Mouse (Mus musculus) spleen, adult 2 months (tissue): ENCODE data around the gene Prtg.

Experiments used
- CTCF ChIP-seq: fragments of 200-500 bp; IDR thresholded peaks from 2 replicates; pipeline ENCODE4 v1.5.1; 2011; ENCODE audit warnings: mild to moderate bottlenecking, inconsistent platforms; ENCODE audit not compliant: insufficient read depth, insufficient read length, insufficient replicate concordance; ENCODE audit errors: extremely low read depth
- POLR2A ChIP-seq: fragments of 200-500 bp; IDR thresholded peaks from 2 replicates; pipeline ENCODE4 v1.6.1; 2011; ENCODE audit warnings: low read depth, low read length, inconsistent platforms

DNA sequence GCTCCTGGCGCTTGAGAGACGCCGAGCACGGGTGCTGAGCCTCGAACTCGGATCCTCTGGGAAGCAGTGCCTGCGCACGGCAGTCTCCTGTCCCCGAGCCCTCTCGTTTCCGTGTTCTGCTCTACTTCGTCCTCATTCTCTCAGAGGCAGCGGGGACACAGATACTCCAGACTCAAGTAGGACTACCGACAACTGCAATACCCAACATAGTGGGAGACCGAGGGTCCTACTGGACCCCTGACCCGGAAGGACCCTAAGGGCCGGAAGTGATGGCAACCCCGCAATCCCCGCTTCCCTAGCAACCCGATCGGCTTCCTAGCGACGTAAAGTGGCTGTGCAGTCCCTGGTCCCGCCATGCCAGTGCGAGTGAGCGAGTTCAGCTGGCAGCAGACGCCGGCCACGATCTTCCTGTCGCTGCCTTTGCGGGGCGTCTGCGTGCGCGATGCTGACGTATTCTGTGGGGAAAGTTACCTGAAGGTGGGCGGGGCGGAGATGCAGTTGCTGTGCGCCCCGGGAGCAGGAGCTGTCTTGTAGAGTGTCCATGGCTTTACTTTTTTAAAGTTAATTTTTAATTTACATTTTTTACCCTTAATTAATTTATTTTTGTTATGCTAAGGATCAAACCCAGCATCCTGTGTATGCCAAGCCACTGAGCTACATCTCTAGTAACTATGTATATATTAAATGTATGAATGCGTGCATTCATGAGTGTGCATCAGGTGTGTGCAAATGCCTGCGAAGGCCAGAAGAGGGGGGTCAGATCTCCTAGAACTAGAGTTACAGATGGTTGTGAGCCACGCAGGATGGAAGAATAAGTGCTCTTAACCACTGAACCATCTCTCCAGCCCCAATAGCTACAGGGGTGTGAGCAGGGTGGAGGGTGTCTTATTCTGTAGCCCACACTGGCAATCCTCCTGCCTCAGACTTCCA, 152.1 kb downstream of the Prtg start, which contains the start of the genes Dyx1c1 and Gm44503:
- TF ChIP-seq CTCF (0 out of 2 replicates have a peak, but pooled peaks have one; percentile 7), POLR2A (peak; percentile 22; the same call in 1 of the 2 replicates)
